Mouse (Mus musculus) stomach, embryonic 16.5 days (tissue): Measurements from ENCODE around the gene Klre1. TPM values are rescaled to one million over a fixed set of nuclear protein-coding genes. Genes with fewer than 3 reads are reported as not detected.

ENCODE experiments used
- polyA plus RNA-seq: library from polyadenylated mRNA; unstranded; fragments of >200 nt; fragmentation: Nextera tagmentation; extraction: Ambion mirVana; gene quantifications from 2 replicates; pipeline ENCODE4 v1.2.1, GENCODE M21; 2015

The Klre1 gene
- polyA plus RNA-seq, 1 experiment from 2014 or later = not detected

Other genes starting within 250 kb of the Klre1 start
- not detected in 2 replicates for gene 4922502D21Rik, start 246.1 kb upstream of the Klre1 start, polyA plus RNA-seq
- gene Clec12a, start 235.2 kb upstream of the Klre1 start, polyA plus RNA-seq = 1.2 and 2.0 TPM in 2 replicates
- not detected in 2 replicates for gene Clec12b, start 192.0 kb upstream of the Klre1 start, polyA plus RNA-seq
- gene Clec1b, start 180.6 kb upstream of the Klre1 start, polyA plus RNA-seq = 1.7 and 1.8 TPM in 2 replicates
- gene Clec9a, start 169.0 kb upstream of the Klre1 start, polyA plus RNA-seq = 0.34 and 0.43 TPM in 2 replicates
- 3.3 and 3.6 TPM in 2 replicates for gene Clec1a, start 125.9 kb upstream of the Klre1 start, polyA plus RNA-seq
- gene Olr1, start 70.7 kb upstream of the Klre1 start, polyA plus RNA-seq = 0.07 and 0.15 TPM in 2 replicates
- not detected in 2 replicates for gene Tmem52b, start 65.3 kb upstream of the Klre1 start, polyA plus RNA-seq
- gene Gabarapl1, start 44.7 kb upstream of the Klre1 start, polyA plus RNA-seq = 42.8 and 44.6 TPM in 2 replicates
- gene Klrd1, start 13.9 kb downstream of the Klre1 start, polyA plus RNA-seq = 0.76 and 1.1 TPM in 2 replicates
- gene Klrk1, start 46.0 kb downstream of the Klre1 start, polyA plus RNA-seq = 0.14 and 0.45 TPM in 2 replicates
- gene Klrc3, start 65.4 kb downstream of the Klre1 start, polyA plus RNA-seq = not detected in 2 replicates
- not detected in 2 replicates for gene Klrc2, start 82.8 kb downstream of the Klre1 start, polyA plus RNA-seq
- 0.10 and 0.15 TPM in 2 replicates for gene Klrc1, start 101.1 kb downstream of the Klre1 start, polyA plus RNA-seq
- gene Klri1, start 139.2 kb downstream of the Klre1 start, polyA plus RNA-seq = not detected in 2 replicates
- gene Klri2, start 162.6 kb downstream of the Klre1 start, polyA plus RNA-seq = 0.08 TPM in 1 of 2 replicates, not detected in the other
- gene Gm156, start 206.4 kb downstream of the Klre1 start, polyA plus RNA-seq = not detected in 2 replicates